Mouse (Mus musculus): ENCODE data around the gene Atg4c. TPM values are rescaled to one million over a fixed set of nuclear protein-coding genes. Genes with fewer than 3 reads are reported as not detected.

Atg4c gene
- 54.6 TPM for polyA plus RNA-seq (2014; fragmentation: Illumina TruSeq; extraction: RNeasy Lipid Tissue Mini Kit (QIAGEN cat#74804); ENCODE audit: low read depth, low replicate concordance)

GRCm38 (mm10) chr4:99193810-99194582 is at the start of gene Atg4c:
Gene Atg4c (plus strand): TSS chr4:99193934.

Other genes starting within 250 kb of the Atg4c start
- 0.70 TPM for gene Angptl3, start 163.0 kb upstream of the Atg4c start, polyA plus RNA-seq (2014; fragmentation: Illumina TruSeq; extraction: RNeasy Lipid Tissue Mini Kit (QIAGEN cat#74804); ENCODE audit: low read depth, low replicate concordance)
- gene Dock7, start 73.0 kb upstream of the Atg4c start, polyA plus RNA-seq (2014; fragmentation: Illumina TruSeq; extraction: RNeasy Lipid Tissue Mini Kit (QIAGEN cat#74804); ENCODE audit: low read depth, low replicate concordance), result 200 TPM
- gene Gm12689, start 102.0 kb downstream of the Atg4c start, polyA plus RNA-seq (2014; fragmentation: Illumina TruSeq; extraction: RNeasy Lipid Tissue Mini Kit (QIAGEN cat#74804); ENCODE audit: low read depth, low replicate concordance), result not detected